1 mouse cellular context compared by ENCODE assay signal in the genomic region with DNA sequence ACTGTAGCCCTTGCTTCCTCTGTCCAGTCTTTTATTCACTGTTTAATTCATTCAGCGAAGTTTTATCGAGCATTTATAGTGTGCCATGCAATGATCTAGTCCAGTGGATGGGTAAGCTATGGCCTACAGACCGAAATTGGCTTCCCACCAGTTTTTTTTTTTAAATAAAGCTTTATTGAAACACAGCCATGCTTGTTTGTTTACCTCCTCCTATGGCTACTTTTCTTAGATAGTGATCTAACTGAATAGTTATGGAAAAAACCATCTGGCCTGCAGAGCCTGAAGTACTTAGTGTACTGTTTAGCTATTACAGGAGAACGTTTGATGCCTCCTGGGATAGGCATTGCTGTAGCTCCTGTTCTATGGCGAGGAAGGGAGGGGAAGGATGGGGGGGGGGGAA.
TF ChIP-seq lines count a peak whose summit lies in the region.

No protein-coding gene starts in this region.

TF ChIP-seq in MEL, 35 proteins besides CTCF, POLR2A, EP300 and RAD21 (continued from another document):
- no peak for TF ChIP-seq RCOR1 (IDR thresholded peaks at IDR 0.05; ENCODE audit: low read depth, low read length)
- TF ChIP-seq ZKSCAN1 (IDR thresholded peaks at IDR 0.05; ENCODE audit: low read depth, low read length) = no peak
